9 mouse cellular contexts compared by ENCODE assay signal in the genomic region with DNA sequence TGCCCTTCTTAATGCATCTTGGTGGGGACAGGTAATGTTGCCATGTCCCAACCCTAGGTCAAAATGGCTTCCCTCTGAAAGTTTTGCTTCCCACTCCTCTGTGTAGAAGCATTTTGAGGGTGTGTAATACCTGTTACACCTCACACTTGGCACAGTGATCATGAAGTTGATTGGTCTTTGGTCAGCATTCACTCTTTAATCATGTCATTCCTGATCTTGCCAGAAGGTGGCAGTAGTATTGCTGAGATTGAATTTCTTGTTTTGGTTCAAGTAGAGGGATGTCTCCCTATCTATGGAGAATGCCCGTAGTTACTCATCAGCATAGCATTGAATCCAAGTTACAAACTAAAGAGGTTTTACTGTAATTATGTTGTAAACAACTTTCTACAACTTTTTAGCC.
DNase-seq lines count a peak whose midpoint lies in the region; ATAC-seq and TF ChIP-seq lines count a peak whose summit lies in the region.
"Had no signal": no experiment of that assay in that cellular context is flagged by ENCODE, and none has a peak within 500 bp of the region (broad histone marks: within the 10 kb centered on the region; RNA-seq: fewer than 3 reads in every experiment).

No protein-coding gene starts in this region.

- no peak overlapping the region for H3K4me2 ChIP-seq in intestine, embryonic 16.5 days (ENCODE audit: low read depth, low read length)
- H3K4me2 ChIP-seq in midbrain, postnatal 0 days (ENCODE audit: low read depth, low read length, poor library complexity, severe bottlenecking): no peak overlapping the region
- H3K4me2 ChIP-seq: liver, embryonic 13.5 days had no signal

- no peak overlapping the region for H3K27ac ChIP-seq in heart, embryonic 10.5 days
- H3K27ac ChIP-seq in intestine, embryonic 16.5 days (ENCODE audit: low read length): no peak overlapping the region
- no peak overlapping the region for H3K27ac ChIP-seq in midbrain, postnatal 0 days (ENCODE audit: low read depth, low read length)
- H3K27ac ChIP-seq: liver, embryonic 13.5 days had no signal

- H3K9me3 ChIP-seq in heart, embryonic 10.5 days: no peaks in the 10 kb centered on the region
- H3K9me3 ChIP-seq in intestine, embryonic 16.5 days (ENCODE audit: control insufficient read depth, low read length): no peaks in the 10 kb centered on the region
- H3K9me3 ChIP-seq in midbrain, postnatal 0 days (ENCODE audit: low read length): no peaks in the 10 kb centered on the region
- H3K9me3 ChIP-seq: liver, embryonic 13.5 days had no signal

- no peak overlapping the region for H3K9ac ChIP-seq in intestine, embryonic 16.5 days (ENCODE audit: low read depth, low read length)
- H3K9ac ChIP-seq in midbrain, postnatal 0 days (replicated peaks; ENCODE audit: low read length, poor library complexity, severe bottlenecking): no peak overlapping the region
- H3K9ac ChIP-seq: liver, embryonic 13.5 days had no signal

- ATAC-seq in intestine, embryonic 16.5 days: peak; percentile 26; the same call in 1 of the 2 replicates
- 0 out of 2 replicates have a peak, but pooled peaks have one; percentile 31 for ATAC-seq in midbrain, postnatal 0 days (ENCODE audit: low FRiP score)

- H3K36me3 ChIP-seq in heart, embryonic 10.5 days: no peaks in the 10 kb centered on the region
- H3K36me3 ChIP-seq in intestine, embryonic 16.5 days (ENCODE audit: control insufficient read depth, insufficient read depth, low read length): no peaks in the 10 kb centered on the region
- peaks cover 4% of the 10 kb centered on the region for H3K36me3 ChIP-seq in midbrain, postnatal 0 days (ENCODE audit: insufficient read depth, low read length)
- H3K36me3 ChIP-seq: liver, embryonic 13.5 days had no signal

- peak; percentile 10 to 42 for DNase-seq in heart, adult 9 months (ENCODE audit: low spot score in 2 of 2)
- DNase-seq in heart, embryonic 10.5 days (ENCODE audit: low spot score): no peak
- peak; percentile 30 for DNase-seq in thymus, postnatal 0 days (ENCODE audit: low spot score)
- no peak for DNase-seq in thymus, adult 18-20 months
- DNase-seq in cerebellum, postnatal 14 days: peak; percentile 62 to 76
- peak; percentile 82 for DNase-seq in midbrain, postnatal 0 days (ENCODE audit: low spot score)
- DNase-seq in gastrocnemius, postnatal 10 days: no peak
- DNase-seq: liver, embryonic 13.5 days had no signal

- 18% methylated on average over 1 of the region's 1 CpGs for WGBS in heart, embryonic 10.5 days
- 24% methylated on average over 1 of the region's 1 CpGs for WGBS in intestine, embryonic 16.5 days
- WGBS in midbrain, postnatal 0 days: 3% methylated on average over 1 of the region's 1 CpGs

- peaks cover 5% of the 10 kb centered on the region; the same call in 1 of the 2 replicates for H3K4me1 ChIP-seq in heart, embryonic 10.5 days
- H3K4me1 ChIP-seq in intestine, embryonic 16.5 days (ENCODE audit: control insufficient read depth, insufficient read depth, low read length): no peaks in the 10 kb centered on the region
- no peaks in the 10 kb centered on the region for H3K4me1 ChIP-seq in midbrain, postnatal 0 days (ENCODE audit: insufficient read depth, low read length)
- H3K4me1 ChIP-seq: liver, embryonic 13.5 days had no signal

- TF ChIP-seq CTCF in midbrain, postnatal 0 days (IDR thresholded peaks at IDR 0.05): peak; percentile 94

- H3K4me3 ChIP-seq in heart, embryonic 10.5 days: no peak overlapping the region
- H3K4me3 ChIP-seq in intestine, embryonic 16.5 days (ENCODE audit: low read length): no peak overlapping the region
- no peak overlapping the region for H3K4me3 ChIP-seq in midbrain, postnatal 0 days (ENCODE audit: low read depth, low read length)
- H3K4me3 ChIP-seq: liver, embryonic 13.5 days had no signal

- no peaks in the 10 kb centered on the region for H3K27me3 ChIP-seq in heart, embryonic 10.5 days (ENCODE audit: insufficient read depth, poor library complexity, severe bottlenecking)
- no peaks in the 10 kb centered on the region for H3K27me3 ChIP-seq in intestine, embryonic 16.5 days (replicated peaks; ENCODE audit: control insufficient read depth, insufficient read depth, low read length)
- no peaks in the 10 kb centered on the region for H3K27me3 ChIP-seq in midbrain, postnatal 0 days (ENCODE audit: insufficient read depth, low read length)
- H3K27me3 ChIP-seq: liver, embryonic 13.5 days had no signal

Comparison
In these comparisons a context has a peak if more than half of its experiments do, and no peak if none do; other contexts are left out.
1. DNase-seq: peak in heart, adult 9 months (2 of 2), thymus, postnatal 0 days (single experiment), cerebellum, postnatal 14 days (2 of 2) and midbrain, postnatal 0 days (single experiment); none in heart, embryonic 10.5 days (single experiment), thymus, adult 18-20 months (0 of 2) and gastrocnemius, postnatal 10 days (single experiment).